Mouse (Mus musculus): ENCODE results near the gene Dnm3. TPM values are rescaled to one million over a fixed set of nuclear protein-coding genes. Genes with fewer than 3 reads are reported as not detected.
A peak's percentile ranks its signal among the peaks of the same experiment; 100 is the strongest.

Dnm3 gene
- polyA plus RNA-seq, 1 experiment from 2014 or later = 1.5 TPM

- no peaks in the 10 kb centered on the region for H3K4me1 ChIP-seq (ENCODE audit: control insufficient read depth, insufficient read depth, low read length)
- no peak overlapping the region for H3K4me3 ChIP-seq (ENCODE audit: low read depth, low read length)
- no peaks in the 10 kb centered on the region for H3K36me3 ChIP-seq (ENCODE audit: control insufficient read depth, insufficient read depth, low read length)
- WGBS (ENCODE audit: insufficient replicate concordance) = 70% methylated on average over 4 of the region's 4 CpGs
- H3K27me3 ChIP-seq (ENCODE audit: control insufficient read depth, insufficient read depth, low read length) = no peaks in the 10 kb centered on the region
- no peak overlapping the region for H3K9ac ChIP-seq (ENCODE audit: low read depth, low read length)
- H3K4me2 ChIP-seq = no peak overlapping the region
- H3K27ac ChIP-seq (ENCODE audit: low read depth, low read length) = no peak overlapping the region
- H3K9me3 ChIP-seq (replicated peaks; ENCODE audit: control insufficient read depth, low read length) = no peaks in the 10 kb centered on the region
- ATAC-seq (replicated peaks; ENCODE audit: insufficient number of reproducible peaks, low FRiP score, low TSS enrichment) = no peak
Measured at GRCm38 (mm10) chr1:162328673-162329072, 149.2 kb downstream of the Dnm3 start.

GRCm38 (mm10) chr1:162327631-162328030 is 150.2 kb downstream of the Dnm3 start:
- no peak for ATAC-seq (replicated peaks; ENCODE audit: insufficient number of reproducible peaks, low FRiP score, low TSS enrichment)

GRCm38 (mm10) chr1:162324412-162324811 is 153.4 kb downstream of the Dnm3 start:
- Histone ChIP-seq H3K27me3 (ENCODE audit: control insufficient read depth, insufficient read depth, low read length) (no peaks in the 10 kb centered on the region), H3K4me3 (ENCODE audit: low read depth, low read length) (no peak overlapping the region), H3K4me2 (no peak overlapping the region), H3K36me3 (ENCODE audit: control insufficient read depth, insufficient read depth, low read length) (no peaks in the 10 kb centered on the region), H3K9me3 (replicated peaks; ENCODE audit: control insufficient read depth, low read length) (no peaks in the 10 kb centered on the region), H3K27ac (ENCODE audit: low read depth, low read length) (no peak overlapping the region), H3K9ac (ENCODE audit: low read depth, low read length) (no peak overlapping the region), H3K4me1 (ENCODE audit: control insufficient read depth, insufficient read depth, low read length) (no peaks in the 10 kb centered on the region)
- 59% methylated on average over 4 of the region's 4 CpGs for WGBS (ENCODE audit: insufficient replicate concordance)
- ATAC-seq (replicated peaks; ENCODE audit: insufficient number of reproducible peaks, low FRiP score, low TSS enrichment) = no peak

More at GRCm38 (mm10) chr1:162327631-162328030, 150.2 kb downstream of the Dnm3 start:
- Histone ChIP-seq H3K27ac (ENCODE audit: low read depth, low read length) (no peak overlapping the region), H3K9me3 (replicated peaks; ENCODE audit: control insufficient read depth, low read length) (no peaks in the 10 kb centered on the region), H3K4me1 (ENCODE audit: control insufficient read depth, insufficient read depth, low read length) (no peaks in the 10 kb centered on the region), H3K4me2 (no peak overlapping the region), H3K27me3 (ENCODE audit: control insufficient read depth, insufficient read depth, low read length) (no peaks in the 10 kb centered on the region), H3K4me3 (ENCODE audit: low read depth, low read length) (no peak overlapping the region), H3K36me3 (ENCODE audit: control insufficient read depth, insufficient read depth, low read length) (no peaks in the 10 kb centered on the region), H3K9ac (ENCODE audit: low read depth, low read length) (no peak overlapping the region)
- WGBS (ENCODE audit: insufficient replicate concordance) = 77% methylated on average over 2 of the region's 2 CpGs

- Histone ChIP-seq H3K9ac (ENCODE audit: low read depth, low read length) (no peak overlapping the region), H3K27me3 (ENCODE audit: control insufficient read depth, insufficient read depth, low read length) (no peaks in the 10 kb centered on the region), H3K27ac (ENCODE audit: low read depth, low read length) (no peak overlapping the region), H3K36me3 (ENCODE audit: control insufficient read depth, insufficient read depth, low read length) (no peaks in the 10 kb centered on the region), H3K4me3 (ENCODE audit: low read depth, low read length) (no peak overlapping the region), H3K4me2 (no peak overlapping the region), H3K9me3 (replicated peaks; ENCODE audit: control insufficient read depth, low read length) (no peaks in the 10 kb centered on the region), H3K4me1 (ENCODE audit: control insufficient read depth, insufficient read depth, low read length) (no peaks in the 10 kb centered on the region)
- 79% methylated on average over 2 of the region's 2 CpGs for WGBS (ENCODE audit: insufficient replicate concordance)
- ATAC-seq (replicated peaks; ENCODE audit: insufficient number of reproducible peaks, low FRiP score, low TSS enrichment) = no peak
Measured at GRCm38 (mm10) chr1:162323142-162323541, 154.7 kb downstream of the Dnm3 start.

- H3K27ac ChIP-seq (ENCODE audit: low read depth, low read length) = 0 out of 2 replicates have a peak overlapping the region, but pooled peaks have one; percentile 7
- WGBS (ENCODE audit: insufficient replicate concordance) = 29% methylated on average over 11 of the region's 11 CpGs
- no peaks in the 10 kb centered on the region for H3K9me3 ChIP-seq (replicated peaks; ENCODE audit: control insufficient read depth, low read length)
- H3K36me3 ChIP-seq (ENCODE audit: control insufficient read depth, insufficient read depth, low read length) = no peaks in the 10 kb centered on the region
- H3K9ac ChIP-seq (ENCODE audit: low read depth, low read length) = peak overlapping the region; percentile 52
- peak overlapping the region; percentile 53 for H3K4me2 ChIP-seq
- H3K4me1 ChIP-seq (ENCODE audit: control insufficient read depth, insufficient read depth, low read length) = no peaks in the 10 kb centered on the region
- no peaks in the 10 kb centered on the region for H3K27me3 ChIP-seq (ENCODE audit: control insufficient read depth, insufficient read depth, low read length)
- peak overlapping the region; percentile 25; the same call in 1 of the 2 replicates for H3K4me3 ChIP-seq (ENCODE audit: low read depth, low read length)
- ATAC-seq (replicated peaks; ENCODE audit: insufficient number of reproducible peaks, low FRiP score, low TSS enrichment) = no peak; the same call in 1 of the 2 replicates
Measured at GRCm38 (mm10) chr1:162313451-162314276, 164.2 kb downstream of the Dnm3 start.

- Histone ChIP-seq H3K9ac (ENCODE audit: low read depth, low read length) (no peak overlapping the region), H3K27ac (ENCODE audit: low read depth, low read length) (no peak overlapping the region), H3K4me1 (ENCODE audit: control insufficient read depth, insufficient read depth, low read length) (no peaks in the 10 kb centered on the region), H3K4me2 (no peak overlapping the region), H3K4me3 (ENCODE audit: low read depth, low read length) (no peak overlapping the region), H3K9me3 (replicated peaks; ENCODE audit: control insufficient read depth, low read length) (no peaks in the 10 kb centered on the region), H3K27me3 (ENCODE audit: control insufficient read depth, insufficient read depth, low read length) (no peaks in the 10 kb centered on the region), H3K36me3 (ENCODE audit: control insufficient read depth, insufficient read depth, low read length) (no peaks in the 10 kb centered on the region)
- ATAC-seq (replicated peaks; ENCODE audit: insufficient number of reproducible peaks, low FRiP score, low TSS enrichment) = no peak
- WGBS (ENCODE audit: insufficient replicate concordance) = 80% methylated on average over 2 of the region's 2 CpGs
Measured at GRCm38 (mm10) chr1:162312621-162313020, 165.2 kb downstream of the Dnm3 start.

GRCm38 (mm10) chr1:162312152-162312551 is 165.7 kb downstream of the Dnm3 start:
- WGBS (ENCODE audit: insufficient replicate concordance) = 70% methylated on average over 7 of the region's 7 CpGs
- H3K27me3 ChIP-seq (ENCODE audit: control insufficient read depth, insufficient read depth, low read length) = no peaks in the 10 kb centered on the region
- no peak for ATAC-seq (replicated peaks; ENCODE audit: insufficient number of reproducible peaks, low FRiP score, low TSS enrichment)

GRCm38 (mm10) chr1:162305247-162305646 is 172.6 kb downstream of the Dnm3 start:
- no peaks in the 10 kb centered on the region for H3K4me1 ChIP-seq (ENCODE audit: control insufficient read depth, insufficient read depth, low read length)
- H3K9ac ChIP-seq (ENCODE audit: low read depth, low read length) = no peak overlapping the region
- H3K9me3 ChIP-seq (replicated peaks; ENCODE audit: control insufficient read depth, low read length) = no peaks in the 10 kb centered on the region
- no peak overlapping the region for H3K27ac ChIP-seq (ENCODE audit: low read depth, low read length)
- H3K36me3 ChIP-seq (ENCODE audit: control insufficient read depth, insufficient read depth, low read length) = no peaks in the 10 kb centered on the region
- ATAC-seq (replicated peaks; ENCODE audit: insufficient number of reproducible peaks, low FRiP score, low TSS enrichment) = no peak
- H3K4me2 ChIP-seq = no peak overlapping the region
- WGBS (ENCODE audit: insufficient replicate concordance) = 65% methylated on average over 6 of the region's 6 CpGs
- H3K27me3 ChIP-seq (ENCODE audit: control insufficient read depth, insufficient read depth, low read length) = no peaks in the 10 kb centered on the region
- H3K4me3 ChIP-seq (ENCODE audit: low read depth, low read length) = no peak overlapping the region

More at GRCm38 (mm10) chr1:162312152-162312551, 165.7 kb downstream of the Dnm3 start:
- no peaks in the 10 kb centered on the region for H3K4me1 ChIP-seq (ENCODE audit: control insufficient read depth, insufficient read depth, low read length)
- H3K4me3 ChIP-seq (ENCODE audit: low read depth, low read length) = no peak overlapping the region
- H3K27ac ChIP-seq (ENCODE audit: low read depth, low read length) = no peak overlapping the region
- no peaks in the 10 kb centered on the region for H3K36me3 ChIP-seq (ENCODE audit: control insufficient read depth, insufficient read depth, low read length)
- H3K4me2 ChIP-seq = no peak overlapping the region
- no peaks in the 10 kb centered on the region for H3K9me3 ChIP-seq (replicated peaks; ENCODE audit: control insufficient read depth, low read length)
- no peak overlapping the region for H3K9ac ChIP-seq (ENCODE audit: low read depth, low read length)

GRCm38 (mm10) chr1:162302480-162302879 is 175.4 kb downstream of the Dnm3 start:
- Histone ChIP-seq H3K4me2 (no peak overlapping the region), H3K4me3 (ENCODE audit: low read depth, low read length) (no peak overlapping the region), H3K27me3 (ENCODE audit: control insufficient read depth, insufficient read depth, low read length) (no peaks in the 10 kb centered on the region), H3K9me3 (replicated peaks; ENCODE audit: control insufficient read depth, low read length) (no peaks in the 10 kb centered on the region), H3K36me3 (ENCODE audit: control insufficient read depth, insufficient read depth, low read length) (no peaks in the 10 kb centered on the region), H3K4me1 (ENCODE audit: control insufficient read depth, insufficient read depth, low read length) (no peaks in the 10 kb centered on the region), H3K27ac (ENCODE audit: low read depth, low read length) (no peak overlapping the region), H3K9ac (ENCODE audit: low read depth, low read length) (no peak overlapping the region)
- ATAC-seq (replicated peaks; ENCODE audit: insufficient number of reproducible peaks, low FRiP score, low TSS enrichment) = no peak
- 55% methylated on average over 4 of the region's 4 CpGs for WGBS (ENCODE audit: insufficient replicate concordance)

Data from heart, embryonic 11.5 days (tissue).